Mouse (Mus musculus) neural tube, embryonic 14.5 days (tissue): ENCODE results near the gene Rsrc1. TPM values are rescaled to one million over a fixed set of nuclear protein-coding genes. Genes with fewer than 3 reads are reported as not detected.

Experiments
- ATAC-seq: fragments of 200-750 bp; cut with Nextera tagmentation; 2 replicates; pipeline ENCODE4 v1.8.0; 2017; ENCODE audit warnings: low read depth, mild to moderate bottlenecking, moderate TSS enrichment, moderate library complexity
- H3K27ac ChIP-seq: fragments of 300-500 bp; sonication (generic); 2 replicates; pipeline ENCODE4 v1.5.1; 2014; ENCODE audit warnings: low read depth, mild to moderate bottlenecking, control low read depth, low read length, moderate library complexity, mixed read lengths
- H3K27me3 ChIP-seq: fragments of 300-500 bp; sonication (generic); 2 replicates; pipeline ENCODE4 v1.6.1; 2014; ENCODE audit warnings: low read length; ENCODE audit not compliant: control insufficient read depth, insufficient read depth
- H3K36me3 ChIP-seq: fragments of 300-500 bp; sonication (generic); 2 replicates; pipeline ENCODE4 v1.6.1; 2014; ENCODE audit warnings: low read length, mixed read lengths; ENCODE audit not compliant: control insufficient read depth, insufficient read depth
- H3K4me1 ChIP-seq: fragments of 300-500 bp; sonication (generic); 2 replicates; pipeline ENCODE4 v1.6.1; 2014; ENCODE audit warnings: low read length; ENCODE audit not compliant: control insufficient read depth, insufficient read depth
- H3K4me2 ChIP-seq: fragments of 300-500 bp; sonication (generic); 2 replicates; pipeline ENCODE4 v1.6.1; 2014; ENCODE audit warnings: mild to moderate bottlenecking, low read depth, low read length, control low read depth
- H3K4me3 ChIP-seq: fragments of 300-500 bp; sonication (generic); 2 replicates; pipeline ENCODE4 v1.5.1; 2014; ENCODE audit warnings: low read depth, low read length, control low read depth, mixed read lengths
- H3K9ac ChIP-seq: fragments of 300-500 bp; sonication (generic); replicated peaks from 2 replicates; pipeline ENCODE4 v1.6.1; 2014; ENCODE audit warnings: low read depth, mild to moderate bottlenecking, control low read depth, low read length, mixed read lengths
- H3K9me3 ChIP-seq: fragments of 300-500 bp; sonication (generic); 2 replicates; pipeline ENCODE4 v1.6.1; 2016; ENCODE audit warnings: low read length; ENCODE audit not compliant: control insufficient read depth
- WGBS: fragments of 180-500 bp; shearing (Covaris S2); extraction: QIAGEN DNeasy Blood & Tissue Kit; methylation state at CpG from one replicate; pipeline ENCODE4 v1.1.7; 2014; 5-methylcytosine and 5-hydroxymethylcytosine counted together
- polyA plus RNA-seq: library from polyadenylated mRNA; unstranded; fragments of >200 nt; fragmentation: Nextera tagmentation; extraction: Ambion mirVana; gene quantifications from 2 replicates; pipeline ENCODE4 v1.2.1, GENCODE M21; 2014

The Rsrc1 gene
- polyA plus RNA-seq, 1 experiment from 2014 or later: 36.1 TPM

GRCm38 (mm10) chr3:66982181-66982911 lies 1.2 kb downstream of the Rsrc1 start:
- peaks cover 12% of the 10 kb centered on the region; the same call in 1 of the 2 replicates for H3K4me1 ChIP-seq
- H3K27ac ChIP-seq: no peak overlapping the region
- no peaks in the 10 kb centered on the region for H3K9me3 ChIP-seq
- peak overlapping the region; percentile 26; the same call in 1 of the 2 replicates for H3K4me2 ChIP-seq
- H3K27me3 ChIP-seq: peaks cover 44% of the 10 kb centered on the region
- no peaks in the 10 kb centered on the region for H3K36me3 ChIP-seq
- WGBS: under 1% methylated on average over 29 of the region's 29 CpGs
- H3K4me3 ChIP-seq: peak overlapping the region; percentile 20; the same call in 1 of the 2 replicates
- ATAC-seq: no peak
- H3K9ac ChIP-seq: no peak overlapping the region

GRCm38 (mm10) chr3:66983481-66983880 lies 2.3 kb downstream of the Rsrc1 start:
- no peak overlapping the region for H3K27ac ChIP-seq
- ATAC-seq: no peak
- H3K36me3 ChIP-seq: no peaks in the 10 kb centered on the region
- H3K4me1 ChIP-seq: peaks cover 12% of the 10 kb centered on the region; the same call in 1 of the 2 replicates
- H3K9ac ChIP-seq: no peak overlapping the region
- 17% methylated on average over 3 of the region's 3 CpGs for WGBS
- H3K4me2 ChIP-seq: no peak overlapping the region
- no peak overlapping the region for H3K4me3 ChIP-seq
- peaks cover 39% of the 10 kb centered on the region for H3K27me3 ChIP-seq
- H3K9me3 ChIP-seq: no peaks in the 10 kb centered on the region

GRCm38 (mm10) chr3:66985539-66986286 lies 4.5 kb downstream of the Rsrc1 start:
- WGBS: under 1% methylated on average over 60 of the region's 60 CpGs
- H3K9me3 ChIP-seq: no peaks in the 10 kb centered on the region
- H3K4me3 ChIP-seq: peak overlapping the region; percentile 65
- H3K36me3 ChIP-seq: no peaks in the 10 kb centered on the region
- H3K9ac ChIP-seq: peak overlapping the region; percentile 64
- peak; percentile 96 for ATAC-seq
- H3K4me2 ChIP-seq: peak overlapping the region; percentile 57
- H3K4me1 ChIP-seq: peaks cover 12% of the 10 kb centered on the region; the same call in 1 of the 2 replicates
- peaks cover 25% of the 10 kb centered on the region for H3K27me3 ChIP-seq
- H3K27ac ChIP-seq: no peak overlapping the region

GRCm38 (mm10) chr3:66986287-66986560 lies 5.0 kb downstream of the Rsrc1 start:
- Histone ChIP-seq H3K27me3 (peaks cover 20% of the 10 kb centered on the region), H3K36me3 (no peaks in the 10 kb centered on the region), H3K9me3 (no peaks in the 10 kb centered on the region), H3K4me2 (peak overlapping the region; percentile 57), H3K27ac (no peak overlapping the region), H3K4me3 (peak overlapping the region; percentile 65), H3K9ac (peak overlapping the region; percentile 64), H3K4me1 (peaks cover 9% of the 10 kb centered on the region; the same call in 1 of the 2 replicates)
- no peak for ATAC-seq
- 6% methylated on average over 1 of the region's 1 CpGs for WGBS

GRCm38 (mm10) chr3:66996820-66997219 lies 15.6 kb downstream of the Rsrc1 start:
- Histone ChIP-seq H3K27me3 (no peaks in the 10 kb centered on the region), H3K9ac (no peak overlapping the region), H3K9me3 (no peaks in the 10 kb centered on the region), H3K4me1 (no peaks in the 10 kb centered on the region), H3K4me2 (no peak overlapping the region), H3K4me3 (no peak overlapping the region), H3K27ac (no peak overlapping the region), H3K36me3 (peaks cover 8% of the 10 kb centered on the region; the same call in 1 of the 2 replicates)
- ATAC-seq: no peak
- 93% methylated on average over 1 of the region's 1 CpGs for WGBS

GRCm38 (mm10) chr3:67036387-67037062 lies 55.3 kb downstream of the Rsrc1 start:
- Histone ChIP-seq H3K9ac (no peak overlapping the region), H3K27me3 (no peaks in the 10 kb centered on the region), H3K9me3 (no peaks in the 10 kb centered on the region), H3K4me2 (no peak overlapping the region), H3K27ac (no peak overlapping the region), H3K36me3 (no peaks in the 10 kb centered on the region), H3K4me1 (no peaks in the 10 kb centered on the region), H3K4me3 (no peak overlapping the region)
- 68% methylated on average over 6 of the region's 6 CpGs for WGBS
- peak; percentile 68; the same call in 1 of the 2 replicates for ATAC-seq

- no peaks in the 10 kb centered on the region for H3K36me3 ChIP-seq
- ATAC-seq: no peak
- no peak overlapping the region for H3K4me2 ChIP-seq
- no peaks in the 10 kb centered on the region for H3K27me3 ChIP-seq
- no peak overlapping the region for H3K4me3 ChIP-seq
- no peak overlapping the region for H3K27ac ChIP-seq
- H3K9me3 ChIP-seq: no peaks in the 10 kb centered on the region
- H3K4me1 ChIP-seq: no peaks in the 10 kb centered on the region
- no peak overlapping the region for H3K9ac ChIP-seq
- WGBS: 96% methylated on average over 2 of the region's 2 CpGs
Observed at GRCm38 (mm10) chr3:67059755-67060154, 78.6 kb downstream of the Rsrc1 start.

GRCm38 (mm10) chr3:67070575-67071488 lies 89.6 kb downstream of the Rsrc1 start:
- no peak for ATAC-seq
- Histone ChIP-seq H3K4me2 (no peak overlapping the region), H3K27ac (no peak overlapping the region), H3K27me3 (no peaks in the 10 kb centered on the region), H3K4me3 (no peak overlapping the region), H3K9me3 (no peaks in the 10 kb centered on the region), H3K9ac (no peak overlapping the region), H3K4me1 (no peaks in the 10 kb centered on the region), H3K36me3 (no peaks in the 10 kb centered on the region)
- WGBS: 57% methylated on average over 11 of the region's 11 CpGs
